In genomic region chr11:67919593-67919992, GRCm38 (mm10) we compare ENCODE assay signal across 30 mouse cellular contexts. TPM values are rescaled to one million over a fixed set of nuclear protein-coding genes. Genes with fewer than 3 reads are reported as not detected.
DNase-seq lines count a peak whose midpoint lies in the region; ATAC-seq and TF ChIP-seq lines count a peak whose summit lies in the region.
"Had no signal": no experiment of that assay in that cellular context is flagged by ENCODE, and none has a peak within 500 bp of the region (broad histone marks: within the 10 kb centered on the region; RNA-seq: fewer than 3 reads in every experiment).

No protein-coding gene starts in this region.

- TF ChIP-seq POLR2A in myocyte (IDR thresholded peaks at IDR 0.05; ENCODE audit: insufficient read length, low read depth) = no peak

- peaks cover 4% of the 10 kb centered on the region; the same call in 1 of the 2 replicates for H3K4me1 ChIP-seq in stomach, embryonic 16.5 days (ENCODE audit: control insufficient read depth, insufficient read depth, low read length)
- H3K4me1 ChIP-seq in stomach, postnatal 0 days (replicated peaks; ENCODE audit: control insufficient read depth, insufficient read depth) = no peaks in the 10 kb centered on the region
- H3K4me1 ChIP-seq in liver, embryonic 12.5 days = peaks cover 14% of the 10 kb centered on the region
- peaks cover 18% of the 10 kb centered on the region for H3K4me1 ChIP-seq in forebrain, embryonic 15.5 days

- no peaks in the 10 kb centered on the region for H3K79me2 ChIP-seq in myocyte (ENCODE audit: control insufficient read depth, insufficient read depth)

- H3K9me3 ChIP-seq in stomach, embryonic 16.5 days (replicated peaks; ENCODE audit: control insufficient read depth, low read length) = no peaks in the 10 kb centered on the region
- H3K9me3 ChIP-seq in stomach, postnatal 0 days (ENCODE audit: control insufficient read depth, low read length) = no peaks in the 10 kb centered on the region
- H3K9me3 ChIP-seq in liver, embryonic 12.5 days (replicated peaks) = no peaks in the 10 kb centered on the region
- H3K9me3 ChIP-seq in forebrain, embryonic 15.5 days = no peaks in the 10 kb centered on the region
- H3K9me3 ChIP-seq: embryonic facial prominence, embryonic 10.5 days; kidney, embryonic 15.5 days; limb, embryonic 10.5 days; midbrain, embryonic 13.5 days had no signal

- H3K27ac ChIP-seq in stomach, embryonic 16.5 days (ENCODE audit: low read length) = no peak overlapping the region
- H3K27ac ChIP-seq in stomach, postnatal 0 days (replicated peaks) = no peak overlapping the region
- no peak overlapping the region for H3K27ac ChIP-seq in liver, embryonic 12.5 days
- H3K27ac ChIP-seq in forebrain, embryonic 15.5 days (replicated peaks) = no peak overlapping the region
- H3K27ac ChIP-seq: embryonic facial prominence, embryonic 10.5 days; hindbrain, embryonic 14.5 days; kidney, embryonic 15.5 days; left cerebral cortex, adult 2 months; limb, embryonic 10.5 days; midbrain, embryonic 13.5 days had no signal

- no peak overlapping the region for H3K9ac ChIP-seq in stomach, embryonic 16.5 days (ENCODE audit: low read length)
- H3K9ac ChIP-seq in stomach, postnatal 0 days (ENCODE audit: low read length) = no peak overlapping the region
- H3K9ac ChIP-seq in liver, embryonic 12.5 days = no peak overlapping the region
- no peak overlapping the region for H3K9ac ChIP-seq in forebrain, embryonic 15.5 days (replicated peaks)
- H3K9ac ChIP-seq: hindbrain, embryonic 14.5 days; kidney, embryonic 15.5 days; midbrain, embryonic 13.5 days had no signal

- no peak overlapping the region for H3K4me3 ChIP-seq in stomach, embryonic 16.5 days (replicated peaks; ENCODE audit: low read length)
- no peak overlapping the region for H3K4me3 ChIP-seq in stomach, postnatal 0 days (ENCODE audit: low read depth, low read length)
- no peak overlapping the region for H3K4me3 ChIP-seq in myocyte
- H3K4me3 ChIP-seq in liver, embryonic 12.5 days = no peak overlapping the region
- H3K4me3 ChIP-seq in forebrain, embryonic 15.5 days = no peak overlapping the region
- H3K4me3 ChIP-seq: embryonic facial prominence, embryonic 10.5 days; gastrocnemius, adult 2 months; left cerebral cortex, adult 2 months; limb, embryonic 10.5 days; midbrain, embryonic 13.5 days had no signal

- WGBS in stomach, embryonic 16.5 days = 57% methylated on average over 5 of the region's 5 CpGs
- 50% methylated on average over 5 of the region's 5 CpGs for WGBS in stomach, postnatal 0 days
- WGBS in liver, embryonic 12.5 days (ENCODE audit: insufficient replicate concordance) = 23% methylated on average over 5 of the region's 5 CpGs
- WGBS in forebrain, embryonic 15.5 days = 77% methylated on average over 5 of the region's 5 CpGs

- peak; percentile 83 for DNase-seq in heart, adult 11 months
- DNase-seq in heart, postnatal 14 days = no peak
- no peak for DNase-seq in stomach, postnatal 0 days (ENCODE audit: low spot score)
- DNase-seq in NIH3T3 (ENCODE audit: low read depth) = peak; percentile 19
- DNase-seq: cerebellum, adult 11 months; cerebellum, postnatal 10 days; gastrocnemius, adult 2 months; kidney, postnatal 36 days; layer of hippocampus, adult 9-11 months; liver; right cerebral cortex, postnatal 14 days had no signal

- intact Hi-C loops in heart, postnatal 14 days (cut with DNase I) = no loop called here

- no peak for TF ChIP-seq EP300 in stomach, postnatal 0 days (optimal IDR thresholded peaks at IDR 0.05)

- H3K4me2 ChIP-seq in stomach, embryonic 16.5 days (ENCODE audit: low read depth, low read length) = 0 out of 2 replicates have a peak overlapping the region, but pooled peaks have one; percentile 96
- H3K4me2 ChIP-seq in stomach, postnatal 0 days (replicated peaks; ENCODE audit: low read depth) = no peak overlapping the region
- peak overlapping the region; percentile 92 for H3K4me2 ChIP-seq in myocyte (ENCODE audit: low read depth)
- no peak overlapping the region for H3K4me2 ChIP-seq in liver, embryonic 12.5 days
- H3K4me2 ChIP-seq in forebrain, embryonic 15.5 days (replicated peaks) = no peak overlapping the region
- H3K4me2 ChIP-seq: heart, embryonic 11.5 days; hindbrain, embryonic 14.5 days; midbrain, embryonic 13.5 days had no signal

- no peaks in the 10 kb centered on the region for H3K27me3 ChIP-seq in stomach, embryonic 16.5 days (ENCODE audit: control insufficient read depth, insufficient read depth, low read length)
- H3K27me3 ChIP-seq in stomach, postnatal 0 days (ENCODE audit: control insufficient read depth, insufficient read depth, low read length) = no peaks in the 10 kb centered on the region
- no peaks in the 10 kb centered on the region for H3K27me3 ChIP-seq in myocyte (ENCODE audit: control insufficient read depth, insufficient read depth, insufficient read length)
- peaks cover 46% of the 10 kb centered on the region for H3K27me3 ChIP-seq in liver, embryonic 12.5 days (replicated peaks)
- peaks cover 13% of the 10 kb centered on the region; the same call in 1 of the 2 replicates for H3K27me3 ChIP-seq in forebrain, embryonic 15.5 days

- TF ChIP-seq CTCF in stomach, postnatal 0 days (IDR thresholded peaks at IDR 0.05; ENCODE audit: low read depth) = no peak

- no peak for ATAC-seq in stomach, embryonic 16.5 days (ENCODE audit: insufficient read depth, low FRiP score)
- no peak for ATAC-seq in stomach, postnatal 0 days (ENCODE audit: low FRiP score, low TSS enrichment)
- no peak for ATAC-seq in liver, embryonic 12.5 days
- no peak for ATAC-seq in forebrain, embryonic 15.5 days (replicated peaks)
- ATAC-seq: activated CD4-positive, CD25-positive, alpha-beta regulatory T cell, adult 4 months; CD4-positive, CD25-positive, alpha-beta regulatory T cell, adult 4 months; inflammation-experienced regulatory T-cells, adult 6 months; lung, postnatal 0 days; midbrain, embryonic 13.5 days had no signal

- no peak overlapping the region for H3ac ChIP-seq in myocyte (ENCODE audit: control insufficient read depth, insufficient read length)

- no peaks in the 10 kb centered on the region for H3K36me3 ChIP-seq in stomach, embryonic 16.5 days (ENCODE audit: control insufficient read depth, insufficient read depth, low read length)
- no peaks in the 10 kb centered on the region for H3K36me3 ChIP-seq in stomach, postnatal 0 days (ENCODE audit: control insufficient read depth, insufficient read depth, low read length)
- no peaks in the 10 kb centered on the region for H3K36me3 ChIP-seq in myocyte (ENCODE audit: control insufficient read depth, insufficient read depth)
- no peaks in the 10 kb centered on the region for H3K36me3 ChIP-seq in liver, embryonic 12.5 days
- H3K36me3 ChIP-seq in forebrain, embryonic 15.5 days = no peaks in the 10 kb centered on the region
- H3K36me3 ChIP-seq: embryonic facial prominence, embryonic 10.5 days; kidney, embryonic 15.5 days; limb, embryonic 10.5 days; midbrain, embryonic 13.5 days had no signal

TF ChIP-seq in myocyte, 11 proteins besides CTCF, POLR2A, EP300 and RAD21:
- TF ChIP-seq CEBPB (IDR thresholded peaks at IDR 0.05; ENCODE audit: insufficient read depth, poor library complexity, severe bottlenecking) (0 out of 2 replicates have a peak, but pooled peaks have one; percentile 23), SRF (IDR thresholded peaks at IDR 0.05; ENCODE audit: control insufficient read depth, insufficient read length, low read depth) (no peak)

RNA-seq across cellular contexts. Expression of gene Usp43, which starts 2.4 kb away (rescaled TPM):
- 1 to 10 TPM; 3.3 to 3.4 TPM for total RNA-seq in heart, postnatal 14 days (2021)
- polyA plus RNA-seq in stomach, embryonic 16.5 days (2015; fragmentation: Nextera tagmentation; extraction: Ambion mirVana) = 2.8 and 3.3 TPM in 2 replicates
- 2.0 and 2.9 TPM in 2 replicates for polyA plus RNA-seq in stomach, postnatal 0 days (2015; fragmentation: Nextera tagmentation; extraction: Ambion mirVana)
- polyA plus RNA-seq in myocyte (2012; fragmentation: generic; extraction: Trizol) = 3.5 TPM
- polyA plus RNA-seq in liver, embryonic 12.5 days (2016; fragmentation: Nextera tagmentation; extraction: Ambion mirVana) = 0.07 and 0.11 TPM in 2 replicates
- polyA plus RNA-seq in forebrain, embryonic 15.5 days (2015; fragmentation: Nextera tagmentation; extraction: Ambion mirVana) = 1.8 and 2.3 TPM in 2 replicates
- total RNA-seq: monocyte, adult 5-6 weeks had no signal
- polyA plus RNA-seq: activated CD4-positive, CD25-positive, alpha-beta regulatory T cell, adult 4 months; CD4-positive, CD25-positive, alpha-beta regulatory T cell, adult 4 months; inflammation-experienced regulatory T-cells, adult 6 months had no signal

RNA-seq across cellular contexts. Expression of gene Cfap52, which starts 45.9 kb away (rescaled TPM):
- under 1 TPM; 0.27 to 0.41 TPM for total RNA-seq in heart, postnatal 14 days (2021)
- polyA plus RNA-seq in stomach, embryonic 16.5 days (2015; fragmentation: Nextera tagmentation; extraction: Ambion mirVana) = 0.83 and 1.0 TPM in 2 replicates
- 0.35 and 0.42 TPM in 2 replicates for polyA plus RNA-seq in stomach, postnatal 0 days (2015; fragmentation: Nextera tagmentation; extraction: Ambion mirVana)
- polyA plus RNA-seq in myocyte (2012; fragmentation: generic; extraction: Trizol) = 35.5 TPM
- polyA plus RNA-seq in liver, embryonic 12.5 days (2016; fragmentation: Nextera tagmentation; extraction: Ambion mirVana) = not detected in 2 replicates
- polyA plus RNA-seq in forebrain, embryonic 15.5 days (2015; fragmentation: Nextera tagmentation; extraction: Ambion mirVana) = 2.6 and 4.1 TPM in 2 replicates
- total RNA-seq: adrenal gland, postnatal 36 days; heart, postnatal 36 days; monocyte, adult 5-6 weeks had no signal
- polyA plus RNA-seq: activated CD4-positive, CD25-positive, alpha-beta regulatory T cell, adult 4 months; CD4-positive, CD25-positive, alpha-beta regulatory T cell, adult 4 months; inflammation-experienced regulatory T-cells, adult 6 months; liver, embryonic 16.5 days had no signal

RNA-seq across cellular contexts. Expression of gene Stx8, which starts 46.4 kb away (rescaled TPM):
- total RNA-seq in heart, postnatal 14 days (2021) = 10 to 100 TPM; 26.5 to 27.8 TPM
- polyA plus RNA-seq in stomach, embryonic 16.5 days (2015; fragmentation: Nextera tagmentation; extraction: Ambion mirVana) = 62.1 and 69.7 TPM in 2 replicates
- polyA plus RNA-seq in stomach, postnatal 0 days (2015; fragmentation: Nextera tagmentation; extraction: Ambion mirVana) = 71.0 and 76.1 TPM in 2 replicates
- polyA plus RNA-seq in myocyte (2012; fragmentation: generic; extraction: Trizol) = 32.5 TPM
- 33.8 and 34.9 TPM in 2 replicates for polyA plus RNA-seq in liver, embryonic 12.5 days (2016; fragmentation: Nextera tagmentation; extraction: Ambion mirVana)
- polyA plus RNA-seq in forebrain, embryonic 15.5 days (2015; fragmentation: Nextera tagmentation; extraction: Ambion mirVana) = 67.6 and 68.6 TPM in 2 replicates

Comparison
In these comparisons a context has a peak if more than half of its experiments do, and no peak if none do; other contexts are left out.
1. DNase-seq: peak in heart, adult 11 months (single experiment) and NIH3T3 (single experiment); none in heart, postnatal 14 days (0 of 2) and stomach, postnatal 0 days (single experiment).
2. H3K4me2 ChIP-seq: peak in stomach, embryonic 16.5 days (single experiment) and myocyte (single experiment); none in stomach, postnatal 0 days (single experiment), liver, embryonic 12.5 days (single experiment) and forebrain, embryonic 15.5 days (single experiment).